In the genomic region with DNA sequence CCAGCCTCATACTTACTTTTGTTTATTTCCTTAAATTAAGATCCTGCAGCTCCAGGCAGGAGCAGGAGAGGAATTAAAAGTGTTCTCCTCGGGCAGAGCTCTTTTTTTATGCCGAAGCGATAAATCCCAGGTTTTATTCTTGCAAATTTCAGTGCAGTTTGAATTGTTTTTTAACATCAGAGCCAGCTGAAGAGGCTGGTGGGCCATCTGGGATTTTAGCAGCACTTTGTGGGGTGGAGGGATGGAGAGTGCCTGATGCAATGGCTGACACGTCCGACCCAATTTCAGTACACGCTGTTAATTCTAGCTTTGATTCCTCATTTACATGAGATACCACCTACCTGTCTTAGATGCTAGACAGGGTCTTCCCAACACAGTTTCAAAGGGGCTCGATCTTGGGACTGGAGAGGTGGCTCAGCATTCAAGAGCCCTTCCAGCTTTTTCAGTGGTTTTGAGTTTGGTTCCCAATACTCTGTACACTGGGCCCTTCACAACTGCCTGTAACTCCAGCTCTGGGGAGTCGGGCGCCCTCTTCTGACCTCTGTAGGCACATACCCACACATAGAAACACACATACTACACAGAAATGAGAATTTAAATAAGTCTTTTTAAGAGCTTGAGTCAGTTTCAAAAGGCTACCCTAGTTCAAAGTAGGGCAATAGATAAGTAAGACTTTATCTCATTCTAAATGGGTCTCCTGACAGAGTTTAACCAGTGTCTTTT, we compare ENCODE assay signal across 27 mouse cellular contexts. TPM values are rescaled to one million over a fixed set of nuclear protein-coding genes. Genes with fewer than 3 reads are reported as not detected.
A peak's percentile ranks its signal among the peaks of the same experiment; 100 is the strongest.
DNase-seq lines count a peak whose midpoint lies in the region; TF ChIP-seq lines count a peak whose summit lies in the region.
"Had no signal": no experiment of that assay in that cellular context is flagged by ENCODE, and none has a peak within 500 bp of the region (broad histone marks: within the 10 kb centered on the region; RNA-seq: fewer than 3 reads in every experiment).

No protein-coding gene starts in this region.

- peak; percentile 61 for TF ChIP-seq CTCF in E14TG2a.4 (conservative IDR thresholded peaks at IDR 0.05; ENCODE audit: low read length)
- no peak for TF ChIP-seq CTCF in lung, adult 2 months (IDR thresholded peaks at IDR 0.05; ENCODE audit: insufficient read depth, low read length)

- peaks cover 13% of the 10 kb centered on the region for H3K36me3 ChIP-seq in E14TG2a.4 (ENCODE audit: insufficient read depth, low read length)
- H3K36me3 ChIP-seq: forebrain, embryonic 15.5 days; midbrain, embryonic 12.5 days had no signal

- DNase-seq in 416B (ENCODE audit: low read depth) (peak; percentile 8), ZHBTc4 (ENCODE audit: low read depth, low spot score) (peak; percentile 68)
- DNase-seq in layer of hippocampus, postnatal 14 days (ENCODE audit: low spot score in 2 of 2): peak; percentile 36 to 68
- DNase-seq in lung, adult 2 months: no peak
- DNase-seq in spleen, postnatal 14 days (ENCODE audit: low spot score in 2 of 2): no peak
- DNase-seq in kidney, postnatal 4 days: no peak
- DNase-seq: adrenal gland, postnatal 25 days; cerebellum, adult 11 months; cerebellum, adult 9-11 months; gastrocnemius, postnatal 25 days; heart, adult 18-20 months; heart, postnatal 14 days; kidney, postnatal 25 days; lung, embryonic 14.5 days; thymus, postnatal 25 days had no signal

- H3K4me1 ChIP-seq in E14TG2a.4 (replicated peaks; ENCODE audit: low read depth, low read length): no peaks in the 10 kb centered on the region
- no peaks in the 10 kb centered on the region; the same call in 1 of the 2 replicates for H3K4me1 ChIP-seq in lung, adult 2 months (ENCODE audit: control insufficient read depth, insufficient read depth, low read length)
- H3K4me1 ChIP-seq: embryonic facial prominence, embryonic 10.5 days; forebrain, embryonic 15.5 days; heart, embryonic 13.5 days; hindbrain, embryonic 12.5 days; midbrain, embryonic 12.5 days had no signal

- TF ChIP-seq POLR2A in lung, adult 2 months (IDR thresholded peaks at IDR 0.05; ENCODE audit: borderline replicate concordance, extremely low read depth, low read depth, low read length): no peak

- 95% methylated on average over 9 of the region's 9 CpGs for WGBS in lung, adult 2 months

- peaks cover 9% of the 10 kb centered on the region for H3K9me3 ChIP-seq in E14TG2a.4 (ENCODE audit: low read length)
- H3K9me3 ChIP-seq: forebrain, embryonic 15.5 days; heart, embryonic 13.5 days; midbrain, embryonic 12.5 days had no signal

- H3K27me3 ChIP-seq in E14TG2a.4 (ENCODE audit: insufficient read depth, low read length): no peaks in the 10 kb centered on the region
- H3K27me3 ChIP-seq: forebrain, embryonic 15.5 days; heart, embryonic 13.5 days; hindbrain, embryonic 12.5 days; midbrain, embryonic 12.5 days had no signal

- no peak overlapping the region for H3K4me3 ChIP-seq in E14TG2a.4 (replicated peaks; ENCODE audit: low read length)
- H3K4me3 ChIP-seq in lung, adult 2 months (replicated peaks; ENCODE audit: extremely low read depth, low read depth, low read length): no peak overlapping the region
- H3K4me3 ChIP-seq: embryonic facial prominence, embryonic 10.5 days; forebrain, embryonic 15.5 days; heart, embryonic 13.5 days; hindbrain, embryonic 12.5 days; midbrain, embryonic 12.5 days had no signal

RNA-seq across cellular contexts. Expression of a gene that starts 45.6 kb away (rescaled TPM):
- not detected for total RNA-seq in layer of hippocampus, postnatal 14 days (2021)
- polyA plus RNA-seq in lung, adult 2 months (2012; rRNA removed): not detected in 2 replicates
- total RNA-seq: adrenal gland, postnatal 25 days; gastrocnemius, postnatal 25 days; heart, adult 18-20 months; heart, postnatal 14 days; megakaryocyte, adult 5-6 weeks; MEL; neutrophil, adult 5-6 weeks had no signal
- polyA plus RNA-seq: cortical plate, adult 2 months; forebrain, embryonic 15.5 days; heart, embryonic 13.5 days; hindbrain, embryonic 12.5 days; kidney, embryonic 14.5 days; midbrain, embryonic 12.5 days; spleen, adult 2 months had no signal

Comparison
In these comparisons a context has a peak if more than half of its experiments do, and no peak if none do; other contexts are left out.
1. DNase-seq: peak in 416B (single experiment), ZHBTc4 (single experiment) and layer of hippocampus, postnatal 14 days (2 of 2); none in lung, adult 2 months (single experiment), spleen, postnatal 14 days (0 of 2) and kidney, postnatal 4 days (0 of 2).